Mouse (Mus musculus) left cerebral cortex, postnatal 14 days (tissue): ENCODE results near the gene Pole3. TPM values are rescaled to one million over a fixed set of nuclear protein-coding genes. Genes with fewer than 3 reads are reported as not detected.
A peak's percentile ranks its signal among the peaks of the same experiment; 100 is the strongest.

Experiments used
- DNase-seq, 2 experiments: peaks; one replicate each; pipeline ENCODE4 v3.0.0; 2021 to 2022; ENCODE audit warnings: low spot score in 2 of 2, mixed read lengths in 1 of 2
- intact Hi-C: fragments of 180-260 bp; cut with DNase I; formaldehyde crosslinking; loops from one replicate; pipeline ENCODE4 v1.15.1; 2025
- long read RNA-seq, 2 experiments: library from polyadenylated mRNA; stranded (forward); transcript quantifications; one replicate each; pipeline ENCODE4 v2.0.0; 2021
- total RNA-seq, 2 experiments: library from RNA; stranded (reverse); gene quantifications; 2 replicates each; pipeline ENCODE4 v1.2.3; 2021

Pole3 gene
- 10 to 100 TPM; 19.5 to 24.4 TPM for total RNA-seq
- long read RNA-seq, experiment 1, transcript Pole3-201 (4 exons, 1,805 nt) = major isoform, 21 of 23 reads
- long read RNA-seq, experiment 1, partial matches to known transcripts = 2 of 23 reads
- long read RNA-seq, experiment 1, other reads (novel, unspliced or antisense) = 0 of 23 reads
- long read RNA-seq, experiment 2, transcript Pole3-201 (4 exons, 1,805 nt) = major isoform, 12 of 13 reads
- long read RNA-seq, experiment 2, partial matches to known transcripts = 0 of 13 reads
- long read RNA-seq, experiment 2, other reads (novel, unspliced or antisense) = 1 of 13 reads

DNA sequence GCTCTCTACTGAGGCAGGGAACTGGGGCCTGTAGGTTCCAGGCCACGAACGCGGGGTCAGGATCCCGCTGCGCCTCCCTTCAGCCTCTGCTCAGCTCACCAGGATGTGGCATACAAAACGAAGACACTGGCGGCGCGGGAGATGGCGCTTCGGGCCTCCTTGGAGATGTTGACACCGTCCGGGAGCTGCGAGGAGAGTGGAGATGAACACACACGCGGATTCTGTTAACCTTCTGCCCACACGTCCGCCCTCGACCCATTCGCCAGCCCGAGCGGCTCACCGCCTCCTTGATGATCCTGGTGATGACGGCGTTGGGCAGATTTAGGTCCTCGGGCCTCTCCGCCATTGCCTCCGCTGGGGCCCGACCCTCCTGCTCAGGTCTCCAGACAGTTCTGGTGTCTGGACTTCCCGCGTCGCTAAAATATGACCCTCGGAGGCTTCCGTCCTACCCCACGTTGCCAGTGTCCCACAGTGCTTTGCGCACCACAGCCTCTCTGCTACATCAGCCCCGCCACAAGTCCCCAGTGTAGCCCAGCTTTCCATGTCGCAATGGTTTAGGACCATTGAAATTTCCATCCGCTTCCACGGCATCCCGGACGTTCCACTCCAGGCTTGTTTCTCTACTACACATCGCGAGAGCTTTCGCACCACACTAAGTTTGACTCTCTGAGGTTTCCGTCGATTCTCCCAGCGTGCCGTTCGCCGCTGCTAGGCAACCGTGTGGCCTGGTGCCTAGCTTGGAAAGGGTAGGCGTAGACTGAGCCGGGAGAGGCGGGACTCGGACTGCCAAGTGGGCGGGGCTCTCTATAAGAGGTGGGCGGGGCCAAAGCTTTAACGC, at the start of gene Pole3, which contains the start of gene 4933430I17Rik:
TSS of gene Pole3 (minus strand) at position 418 of the 838 bp plus-strand sequence.
TSS of gene 4933430I17Rik (plus strand) at position 719 of the 838 bp plus-strand sequence.
- DNase-seq = peak; percentile 97 to 98
- intact Hi-C loops = no loop called here

DNA sequence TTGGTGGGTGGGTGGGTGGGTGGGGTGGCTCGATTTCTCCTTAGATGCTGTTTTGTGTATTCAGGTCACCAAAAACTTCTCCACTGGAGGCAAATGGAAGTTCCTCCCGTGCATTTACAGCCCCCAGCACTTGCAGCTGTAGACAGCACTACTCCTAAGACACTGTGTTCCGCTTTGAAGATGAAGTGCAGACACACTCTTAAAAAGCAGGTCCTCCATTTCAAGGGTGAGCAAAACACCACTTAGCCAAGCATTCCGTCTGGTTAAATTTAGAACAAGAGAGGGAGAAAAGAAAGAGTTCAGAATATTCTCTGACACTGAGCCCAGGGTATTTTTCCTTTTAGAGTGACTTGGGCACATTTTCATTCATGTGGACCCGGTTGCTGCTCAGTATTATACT, 45.2 kb upstream of the Pole3 start:
- intact Hi-C loops = no loop called here
- no peak for DNase-seq

DNA sequence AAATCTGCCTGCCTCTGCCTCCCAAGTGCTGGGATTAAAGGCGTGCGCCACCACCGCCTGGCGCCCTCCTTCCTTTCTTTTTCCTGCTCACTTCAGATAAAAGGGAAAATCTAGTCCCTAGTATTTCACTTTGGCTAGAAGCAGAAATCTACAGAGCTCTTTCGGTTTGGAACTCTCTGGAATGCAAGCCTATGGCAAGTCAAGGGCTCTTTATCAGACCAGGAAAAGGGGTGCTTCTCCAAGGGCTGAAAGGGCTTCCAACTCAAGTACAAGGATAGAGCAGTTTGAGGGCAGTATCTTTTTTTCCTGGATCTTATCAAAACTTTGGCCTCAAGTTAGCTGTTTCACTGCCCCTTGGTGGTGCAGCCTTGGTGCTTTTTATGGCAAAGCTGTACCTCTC, 44.7 kb upstream of the Pole3 start:
- intact Hi-C loops = no loop called here
- no peak for DNase-seq

DNA sequence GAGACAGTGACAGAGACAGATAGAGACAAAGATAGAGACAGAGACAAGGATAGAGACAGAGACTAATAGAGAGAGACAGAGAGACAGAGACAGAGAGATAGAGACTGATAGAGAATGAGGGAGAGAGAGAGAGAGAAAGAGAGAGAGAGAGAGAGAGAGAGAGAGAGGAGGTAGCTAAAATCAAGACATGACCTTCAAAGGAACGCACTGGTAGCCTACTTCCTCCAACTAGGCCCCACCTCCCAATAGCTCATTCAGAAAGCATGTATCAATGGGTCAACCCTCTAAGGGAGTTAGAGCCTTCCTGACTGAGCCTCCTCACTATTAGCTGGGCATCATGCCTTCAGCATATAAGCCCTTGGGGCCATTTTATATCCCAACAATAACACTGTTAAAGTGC, 43.5 kb upstream of the Pole3 start:
- intact Hi-C loops = no loop called here
- DNase-seq = no peak

DNA sequence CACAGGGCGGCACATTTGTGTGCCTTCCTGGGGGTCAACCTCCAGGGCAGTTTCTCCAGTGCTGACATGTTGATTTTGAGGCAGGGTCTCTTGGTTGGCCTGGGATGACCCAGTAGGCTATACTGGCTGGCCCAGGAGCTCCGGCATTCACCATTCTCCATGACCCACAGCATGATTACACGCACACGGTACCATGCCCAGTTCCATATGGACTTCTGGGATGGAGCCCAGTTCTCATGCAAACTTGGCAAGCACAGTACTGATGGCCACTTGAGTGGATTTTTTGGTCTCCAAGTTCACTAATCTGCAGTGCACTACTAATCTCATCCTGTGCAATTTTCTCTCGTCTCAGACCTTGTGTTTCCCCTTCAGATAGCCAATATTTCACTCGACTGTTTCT, 42.8 kb upstream of the Pole3 start:
- DNase-seq = no peak
- intact Hi-C loops = no loop called here

DNA sequence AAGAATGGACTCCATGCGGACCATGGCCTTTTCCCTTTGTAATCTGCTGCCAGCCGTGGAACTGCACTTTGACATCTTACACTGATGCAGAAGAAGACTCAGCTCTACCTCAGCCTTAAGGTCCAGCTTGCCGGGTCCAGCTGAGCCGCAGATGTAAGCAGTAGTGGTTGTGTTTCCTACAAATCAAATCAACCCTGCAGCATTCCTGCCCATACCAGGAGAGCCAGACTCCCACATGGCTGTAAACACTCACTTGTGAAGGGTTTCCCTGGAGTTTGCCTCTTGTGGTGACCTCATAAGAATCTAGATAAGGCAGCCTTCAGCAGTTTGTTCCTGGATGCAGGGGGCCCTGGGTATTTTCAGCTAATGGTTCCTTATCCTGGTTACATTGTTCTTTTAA, 41.7 kb upstream of the Pole3 start:
- intact Hi-C loops = no loop called here

DNA sequence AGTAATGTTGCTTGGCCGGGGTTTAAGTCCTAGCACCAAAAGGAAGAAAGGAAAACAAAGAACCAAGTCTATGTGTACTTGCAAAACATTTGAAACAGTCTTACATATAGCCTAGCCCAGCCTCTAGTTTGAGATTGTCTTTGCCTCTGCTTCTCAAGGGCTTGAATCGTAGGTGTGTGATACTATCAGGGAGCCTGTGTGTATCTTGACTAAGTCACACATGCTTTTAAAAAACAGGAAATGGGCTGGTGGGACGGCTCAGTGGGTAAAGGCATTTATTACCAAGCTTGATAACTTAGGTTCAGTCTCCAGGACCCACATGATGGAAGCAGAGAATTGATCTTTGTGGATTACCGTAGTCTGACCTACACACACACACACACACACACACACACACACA, 37.1 kb upstream of the Pole3 start:
- DNase-seq = no peak
- intact Hi-C loops = no loop called here

More for the DNA sequence above, 41.7 kb upstream of the Pole3 start:
- no peak for DNase-seq

DNA sequence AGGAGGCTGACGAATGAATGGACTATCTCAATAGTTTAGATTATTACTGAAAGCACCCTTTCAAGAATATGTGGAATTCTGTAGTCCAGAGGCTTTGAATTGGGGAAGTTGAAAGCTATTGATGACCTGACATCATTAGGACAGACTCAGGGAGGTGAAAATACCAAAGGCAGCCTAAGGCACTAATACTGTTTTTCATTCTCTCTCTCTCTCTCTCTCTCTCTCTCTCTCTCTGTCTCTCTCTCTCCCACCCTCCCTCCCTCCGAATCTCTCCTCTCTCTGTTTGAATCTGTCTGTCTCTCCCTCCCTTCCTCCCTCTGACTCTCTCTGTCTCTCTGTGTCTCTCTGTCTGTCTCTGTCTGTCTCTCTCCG, 36.7 kb upstream of the Pole3 start:
- no peak for DNase-seq
- intact Hi-C loops = loop anchor here (1.0 kb wide), 1 partner anchor 136 kb away; no protein-coding TSS in a partner anchor

DNA sequence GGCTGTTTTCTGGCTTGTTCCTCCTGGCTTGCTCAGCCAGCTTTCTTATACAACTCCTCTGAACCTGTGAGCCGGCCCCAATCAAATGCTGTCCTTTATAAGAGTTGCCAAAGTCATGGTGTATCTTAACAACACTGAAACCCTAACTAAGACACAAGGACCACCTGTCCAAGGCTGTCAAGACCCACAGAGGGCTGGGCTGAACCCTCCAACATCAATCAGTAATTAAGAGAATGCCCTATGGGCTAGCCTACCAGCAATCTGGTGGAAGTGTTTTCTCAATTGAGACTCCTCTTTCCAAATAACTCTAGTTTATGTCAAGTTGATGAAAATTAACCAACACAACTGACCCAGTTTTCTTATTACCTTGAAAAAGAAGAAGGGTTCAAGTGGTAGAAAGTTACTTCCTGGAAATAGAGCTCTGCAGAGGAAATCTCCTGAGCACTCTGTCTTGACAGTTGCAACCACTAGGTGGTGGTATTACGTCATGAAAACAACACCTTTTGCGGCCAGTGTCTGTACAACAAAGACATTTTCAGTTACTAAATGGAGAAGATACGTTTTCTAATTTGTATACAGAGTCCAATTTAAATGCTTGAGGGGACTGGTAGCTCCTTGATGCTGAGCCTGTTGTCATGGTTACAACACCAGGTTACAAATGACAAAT, 36.2 kb upstream of the Pole3 start:
- intact Hi-C loops = loop anchor here (1.0 kb wide), 1 partner anchor 136 kb away; no protein-coding TSS in a partner anchor
- peak; percentile 85 to 88 for DNase-seq

DNA sequence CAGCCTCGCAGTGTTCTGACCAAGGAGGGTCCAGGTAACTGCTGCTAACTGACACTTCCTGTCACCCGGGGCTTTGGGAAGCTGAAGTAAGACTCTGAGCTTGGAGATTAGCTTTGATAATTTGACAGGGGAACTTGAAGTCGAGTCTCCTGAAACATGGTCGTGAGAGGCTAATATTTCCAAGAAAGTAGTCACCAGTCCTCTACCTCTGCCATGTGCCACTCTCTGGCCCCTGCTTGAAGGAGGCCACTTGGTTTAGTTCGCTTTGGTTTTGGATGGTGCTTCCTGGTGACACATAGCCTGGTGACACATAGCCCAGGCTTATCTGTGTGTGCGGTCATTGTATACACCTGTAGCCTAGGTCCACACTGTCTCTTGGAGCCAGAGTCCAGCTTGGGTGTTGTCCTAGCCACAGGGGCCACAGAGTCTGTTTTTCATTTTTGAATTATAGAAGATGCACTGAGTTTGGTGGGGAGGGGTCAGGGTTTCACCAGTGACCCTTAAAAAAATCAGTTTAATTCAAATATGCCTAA, 35.0 kb upstream of the Pole3 start, which contains the start of gene Rgs3:
TSS of gene Rgs3 (plus strand) at position 51 of the 533 bp plus-strand sequence.
- intact Hi-C loops = no loop called here
- DNase-seq = no peak

DNA sequence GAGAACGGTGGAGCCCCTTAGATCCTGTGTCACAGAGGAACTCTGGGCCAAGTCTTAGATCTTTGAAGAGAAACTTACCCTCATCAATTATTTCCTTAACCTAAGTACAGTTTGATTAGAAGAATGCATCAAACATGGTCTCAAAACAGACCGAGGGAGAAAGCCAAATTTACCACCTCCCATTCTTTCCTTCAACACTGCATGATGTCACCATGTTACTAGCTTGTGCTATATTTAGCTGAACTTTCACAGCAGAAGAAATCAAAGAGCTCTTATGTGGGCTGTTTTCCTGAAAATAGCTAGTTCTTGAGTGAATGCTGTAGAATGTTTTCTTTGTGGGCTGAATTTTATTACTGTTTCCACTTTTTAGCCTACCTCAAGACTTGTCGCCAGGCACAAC, 32.6 kb upstream of the Pole3 start:
- DNase-seq = peak in 1 of 2 experiments; percentile 31
- intact Hi-C loops = no loop called here

DNA sequence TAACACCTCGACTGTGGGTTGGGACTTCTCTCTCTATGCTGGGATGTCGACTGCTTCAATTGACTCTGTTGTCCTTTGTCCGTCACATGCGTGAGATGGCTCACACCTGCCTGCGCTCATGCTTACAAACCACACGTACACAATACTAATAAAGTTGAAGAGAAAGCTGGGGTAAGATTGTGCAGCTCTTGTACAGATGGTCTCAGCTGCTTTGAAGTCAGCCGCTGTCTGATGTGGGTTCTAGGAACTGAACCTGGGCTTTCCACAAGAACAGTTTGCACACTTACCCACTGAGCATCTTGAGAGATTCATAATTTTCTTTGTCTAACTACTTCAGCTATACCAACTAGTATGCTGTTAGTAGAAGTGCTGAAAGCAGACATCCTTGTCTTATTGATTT, 27.1 kb upstream of the Pole3 start:
- DNase-seq = no peak
- intact Hi-C loops = no loop called here

DNA sequence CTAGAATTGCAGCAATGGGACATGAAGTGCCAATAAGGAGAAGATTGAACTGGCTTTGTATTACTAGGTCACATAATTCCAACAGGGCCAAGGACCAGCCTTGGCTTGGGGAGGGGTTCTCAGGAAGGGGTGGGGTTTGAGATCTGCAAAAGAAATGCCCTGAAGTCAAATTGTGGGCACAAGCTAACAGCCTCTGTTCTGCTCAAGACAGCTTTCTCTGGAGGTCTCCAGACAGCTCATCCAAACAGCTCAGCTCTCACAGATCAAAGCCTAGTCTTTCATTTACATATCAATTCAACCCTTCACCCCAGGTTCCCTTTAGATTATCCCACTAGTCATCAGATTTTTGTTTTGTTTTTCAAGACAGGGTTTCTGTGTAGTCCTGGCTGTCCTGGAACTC, 19.9 kb upstream of the Pole3 start:
- intact Hi-C loops = no loop called here
- no peak for DNase-seq

DNA sequence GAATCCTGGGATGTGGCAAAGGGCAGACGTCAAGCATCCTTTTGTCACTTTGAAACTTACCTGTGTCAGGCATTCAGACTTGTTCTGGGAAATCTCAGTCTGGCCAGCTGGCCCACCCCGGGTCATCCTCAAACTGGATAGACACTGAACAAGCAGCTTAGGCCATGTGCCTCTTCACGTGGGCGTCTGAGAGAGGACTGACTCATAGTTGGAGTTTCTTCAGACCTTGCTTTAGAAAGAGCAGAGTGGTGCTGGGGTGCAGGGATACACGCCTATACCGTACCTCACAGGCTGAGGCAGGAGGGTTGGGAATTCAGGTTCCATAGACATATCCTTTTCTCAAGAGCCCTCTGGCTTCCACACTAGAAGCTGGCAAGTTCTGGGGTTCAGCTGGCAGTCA, 18.9 kb upstream of the Pole3 start:
- intact Hi-C loops = no loop called here
- no peak for DNase-seq

DNA sequence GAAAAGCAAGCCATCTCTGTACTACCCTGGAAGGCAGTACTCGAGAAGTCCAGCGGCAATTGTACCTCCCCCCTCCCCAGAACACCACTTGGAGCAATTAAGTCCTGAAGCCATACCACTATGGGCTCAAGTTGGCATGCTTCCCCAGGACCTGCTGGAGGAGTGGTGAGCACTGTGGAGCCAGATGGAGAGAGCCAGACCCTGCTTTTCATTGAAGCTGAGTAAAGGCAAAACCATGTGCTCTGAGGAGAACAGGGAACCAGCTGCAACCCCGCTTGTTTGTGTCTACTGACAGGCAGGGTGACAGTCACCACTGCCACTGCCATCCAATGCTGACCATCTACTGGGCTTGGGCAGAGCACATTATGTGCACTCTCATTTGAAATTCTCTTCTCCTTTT, 16.9 kb upstream of the Pole3 start:
- intact Hi-C loops = no loop called here
- DNase-seq = no peak

DNA sequence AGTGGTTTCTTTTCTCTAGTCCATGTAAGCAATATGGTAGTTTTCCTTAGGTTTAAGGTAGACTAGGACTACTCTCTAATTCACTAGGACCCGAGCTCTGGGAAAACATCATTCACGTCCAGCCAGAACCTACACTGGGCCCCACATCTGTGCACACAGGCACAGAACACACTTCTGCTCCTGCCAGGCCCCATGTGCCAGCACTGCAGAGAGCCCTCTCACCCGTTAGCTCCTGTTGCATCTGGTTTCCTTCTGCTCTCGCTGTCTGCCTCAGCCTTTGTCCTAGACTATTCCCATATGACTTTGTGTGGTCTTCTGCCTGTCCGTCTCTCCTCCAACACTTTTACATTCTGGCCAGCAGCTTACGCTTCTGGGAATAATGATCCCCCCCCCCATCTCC, 8.9 kb upstream of the Pole3 start:
- no peak for DNase-seq
- intact Hi-C loops = no loop called here

DNA sequence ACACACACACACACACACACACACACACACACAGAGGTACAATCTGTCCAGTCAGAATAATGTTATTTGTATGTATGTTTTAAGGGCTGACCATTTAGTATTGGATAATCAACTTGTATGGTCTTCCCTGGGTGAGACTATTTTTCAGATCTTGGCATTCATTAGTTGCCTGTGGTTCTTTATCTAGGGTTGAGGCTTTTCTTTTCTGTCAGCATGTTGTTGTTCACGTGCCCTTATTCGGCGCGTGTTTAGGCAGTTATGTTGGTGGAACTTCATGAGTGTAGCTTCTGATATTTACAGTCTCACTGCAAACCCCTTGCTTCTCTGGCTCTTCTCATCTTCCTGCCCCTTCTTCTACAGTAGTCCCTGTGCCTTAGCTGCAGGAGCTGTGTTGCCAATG, 2.8 kb upstream of the Pole3 start:
- intact Hi-C loops = no loop called here
- DNase-seq = no peak

DNA sequence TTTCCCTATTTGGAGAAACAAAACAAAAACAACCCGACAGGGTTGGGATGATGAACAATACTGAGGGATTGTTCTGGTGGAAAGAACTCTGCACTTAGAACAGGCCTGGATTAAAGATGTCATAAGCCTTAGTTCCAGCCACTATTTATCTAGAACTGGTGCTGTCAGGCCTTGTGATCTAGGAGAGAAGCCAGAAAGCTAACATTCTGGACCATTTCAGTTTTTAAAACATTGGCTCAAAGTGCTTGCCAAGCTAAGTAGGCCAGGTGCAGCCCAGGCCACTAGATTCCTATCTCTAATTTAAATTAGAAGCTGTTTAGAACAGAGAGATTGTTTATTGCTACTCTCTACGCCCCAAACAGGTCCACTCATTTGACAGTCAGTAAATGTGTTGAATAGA, 1.4 kb upstream of the Pole3 start:
- DNase-seq = no peak
- intact Hi-C loops = no loop called here

DNA sequence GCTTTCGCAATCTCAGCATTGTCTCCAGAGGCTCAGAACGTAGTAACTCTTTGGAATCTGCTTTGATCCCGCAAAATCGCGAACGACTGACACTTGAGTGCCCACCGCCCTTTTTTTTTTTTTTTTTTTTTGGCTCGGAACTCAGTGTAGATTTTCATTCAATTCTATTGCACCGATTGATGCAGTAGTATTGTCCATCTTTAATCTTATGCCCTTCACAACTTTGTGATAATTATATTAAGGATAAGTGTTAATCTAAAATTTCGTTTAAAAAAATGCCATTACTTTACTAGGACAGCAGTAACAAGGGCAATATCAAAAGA, 582 bp upstream of the Pole3 start:
- no peak for DNase-seq
- intact Hi-C loops = no loop called here

DNA sequence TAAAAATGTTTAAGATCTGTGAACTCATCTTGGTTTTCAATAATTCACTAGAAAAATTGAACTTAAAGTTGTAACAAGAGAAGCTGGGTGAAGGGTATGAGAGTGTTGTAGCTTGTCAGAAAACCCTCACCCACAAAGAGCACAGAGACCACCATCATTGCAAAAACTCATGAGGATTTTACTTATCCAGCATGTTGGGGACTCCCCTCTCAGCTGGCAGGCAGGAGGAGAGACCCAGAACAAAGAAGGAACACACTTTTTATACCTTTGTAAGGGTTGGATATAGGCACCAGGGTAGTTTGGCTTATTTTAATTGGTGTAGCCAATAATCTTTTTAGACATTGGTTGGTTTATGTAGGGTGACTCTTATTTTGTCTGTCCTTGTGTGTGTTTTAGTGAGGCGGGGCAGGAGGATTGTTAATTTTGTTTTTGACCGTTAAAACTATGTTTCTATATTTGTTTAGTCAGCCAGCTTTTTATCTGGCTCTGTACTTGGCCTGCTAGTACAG, 3.9 kb downstream of the Pole3 start:
- intact Hi-C loops = no loop called here
- DNase-seq = no peak
